Mouse (Mus musculus): ENCODE measurements at regions not wholly inside any gene's neighbourhood (a gene's known extent, or its start where the extent isn't known, plus 50 kb on each side); places are given as distances from the start of the nearest gene placed in this dataset.

GRCm38 (mm10) chr14:113431220-113431619 lies 116.8 kb downstream of the Tpm3-rs7 start:
- DNase-seq = peak; percentile 68 to 73

GRCm38 (mm10) chr14:113442261-113442660 lies 127.9 kb downstream of the Tpm3-rs7 start:
- no peak for DNase-seq

GRCm38 (mm10) chr14:113454891-113455290 lies 140.5 kb downstream of the Tpm3-rs7 start:
- no peak for DNase-seq

GRCm38 (mm10) chr14:113457514-113457913 lies 143.1 kb downstream of the Tpm3-rs7 start:
- DNase-seq = no peak

- no peak for DNase-seq
Observed at GRCm38 (mm10) chr14:113469072-113469471, 154.7 kb downstream of the Tpm3-rs7 start.

- DNase-seq = no peak
Observed at GRCm38 (mm10) chr14:113469978-113470377, 155.6 kb downstream of the Tpm3-rs7 start.

- DNase-seq = peak in 1 of 2 experiments; percentile 56
Observed at GRCm38 (mm10) chr14:113486591-113486990, 172.2 kb downstream of the Tpm3-rs7 start.

- no peak for DNase-seq
Observed at GRCm38 (mm10) chr14:113503796-113504195, 189.4 kb downstream of the Tpm3-rs7 start.

Data from cerebellum, postnatal 25 days (tissue).